Mouse (Mus musculus) naive thymus-derived CD4-positive, alpha-beta T cell, adult 5 months (primary cell): Measurements from ENCODE around the gene Arsk. TPM values are rescaled to one million over a fixed set of nuclear protein-coding genes. Genes with fewer than 3 reads are reported as not detected.

ENCODE experiments used
- polyA plus RNA-seq: library from polyadenylated mRNA; unstranded; fragments of 100-300 nt; shearing (Covaris generic); gene quantifications from one replicate; pipeline ENCODE4 v1.2.1, GENCODE M21; 2017

The Arsk gene
- 2.9 TPM for polyA plus RNA-seq

GRCm38 (mm10) chr13:76098493-76099303 is at the start of gene Arsk, which contains the start of gene Ttc37:
Gene Arsk (minus strand): TSS chr13:76098660.
Gene Ttc37 (plus strand): TSS chr13:76098734.

GRCm38 (mm10) chr13:76056896-76057266 is 41.6 kb downstream of the Arsk start, which contains the start of gene Gpr150:
Gene Gpr150 (minus strand): TSS chr13:76056996.

GRCm38 (mm10) chr13:76017974-76018843 is 80.3 kb downstream of the Arsk start, which contains the start of gene Rfesd:
Gene Rfesd (minus strand): TSS chr13:76018719.

Other genes with a start within 250 kb of the Arsk start
- 0.09 TPM for gene Rhobtb3, start 154.7 kb downstream of the Arsk start, polyA plus RNA-seq
- gene Spata9, start 131.5 kb downstream of the Arsk start, polyA plus RNA-seq, result not detected
- 9.8 TPM for gene Rfesd, start 79.9 kb downstream of the Arsk start, polyA plus RNA-seq
- not detected for gene Gpr150, start 41.7 kb downstream of the Arsk start, polyA plus RNA-seq
- gene Ttc37, start 74 bp upstream of the Arsk start, polyA plus RNA-seq, result 25.6 TPM
- not detected for gene Fam81b, start 206.4 kb upstream of the Arsk start, polyA plus RNA-seq